Mouse (Mus musculus): ENCODE data around the gene Hist1h2bb.
A peak's percentile ranks its signal among the peaks of the same experiment; 100 is the strongest.
"Not testable (repeated sequence)": the region's sequence is repeated elsewhere in the genome, so short reads cannot be mapped to it uniquely, and the experiment has no call there.

Hist1h2bb gene

GRCm38 (mm10) chr13:23746201-23747080 lies at the start of gene Hist1h2bb:
Gene Hist1h2bb (plus strand): TSS chr13:23746734.
- DNase-seq (ENCODE audit: extremely low spot score) = peak; percentile 93

- DNase-seq (ENCODE audit: extremely low spot score) = peak; percentile 78
These were observed 48.8 kb upstream of the Hist1h2bb start for GRCm38 (mm10) chr13:23697491-23698299.

GRCm38 (mm10) chr13:23698300-23698693 lies 48.2 kb upstream of the Hist1h2bb start, which contains the start of gene Hist1h4c:
Gene Hist1h4c (minus strand): TSS chr13:23698454.
- peak; percentile 100 for DNase-seq (ENCODE audit: extremely low spot score)

GRCm38 (mm10) chr13:23698996-23699395 lies 47.5 kb upstream of the Hist1h2bb start:
- DNase-seq (ENCODE audit: extremely low spot score) = no peak

- no peak for DNase-seq (ENCODE audit: extremely low spot score)
These were observed 46.8 kb upstream of the Hist1h2bb start for GRCm38 (mm10) chr13:23699767-23700166.

- peak; percentile 80 for DNase-seq (ENCODE audit: extremely low spot score)
These were observed 45.6 kb upstream of the Hist1h2bb start for GRCm38 (mm10) chr13:23700786-23701520.

GRCm38 (mm10) chr13:23702220-23702619 lies 44.3 kb upstream of the Hist1h2bb start:
- DNase-seq (ENCODE audit: extremely low spot score) = no peak

GRCm38 (mm10) chr13:23702801-23703200 lies 43.7 kb upstream of the Hist1h2bb start:
- DNase-seq (ENCODE audit: extremely low spot score) = not testable (repeated sequence)

GRCm38 (mm10) chr13:23705751-23706356 lies 40.7 kb upstream of the Hist1h2bb start:
- DNase-seq (ENCODE audit: extremely low spot score) = no peak

- DNase-seq (ENCODE audit: extremely low spot score) = no peak
These were observed 39.8 kb upstream of the Hist1h2bb start for GRCm38 (mm10) chr13:23706771-23707170.

GRCm38 (mm10) chr13:23708041-23708440 lies 38.5 kb upstream of the Hist1h2bb start:
- DNase-seq (ENCODE audit: extremely low spot score) = no peak

- no peak for DNase-seq (ENCODE audit: extremely low spot score)
These were observed 37.9 kb upstream of the Hist1h2bb start for GRCm38 (mm10) chr13:23708654-23709053.

GRCm38 (mm10) chr13:23709714-23710373 lies 36.7 kb upstream of the Hist1h2bb start:
- DNase-seq (ENCODE audit: extremely low spot score) = no peak

- peak; percentile 59 for DNase-seq (ENCODE audit: extremely low spot score)
These were observed 36.0 kb upstream of the Hist1h2bb start, which contains the start of gene Hfe for GRCm38 (mm10) chr13:23710374-23711089. Gene Hfe (minus strand): TSS chr13:23710854.

- no peak for DNase-seq (ENCODE audit: extremely low spot score)
These were observed 30.1 kb upstream of the Hist1h2bb start for GRCm38 (mm10) chr13:23716261-23717042.

GRCm38 (mm10) chr13:23717176-23717575 lies 29.4 kb upstream of the Hist1h2bb start:
- no peak for DNase-seq (ENCODE audit: extremely low spot score)

- not testable (repeated sequence) for DNase-seq (ENCODE audit: extremely low spot score)
These were observed 28.8 kb upstream of the Hist1h2bb start for GRCm38 (mm10) chr13:23717593-23718245.

GRCm38 (mm10) chr13:23724239-23724638 lies 22.3 kb upstream of the Hist1h2bb start:
- DNase-seq (ENCODE audit: extremely low spot score) = no peak

GRCm38 (mm10) chr13:23725213-23725612 lies 21.3 kb upstream of the Hist1h2bb start:
- no peak for DNase-seq (ENCODE audit: extremely low spot score)
